Mouse (Mus musculus): ENCODE results near the gene Asl.

DNA sequence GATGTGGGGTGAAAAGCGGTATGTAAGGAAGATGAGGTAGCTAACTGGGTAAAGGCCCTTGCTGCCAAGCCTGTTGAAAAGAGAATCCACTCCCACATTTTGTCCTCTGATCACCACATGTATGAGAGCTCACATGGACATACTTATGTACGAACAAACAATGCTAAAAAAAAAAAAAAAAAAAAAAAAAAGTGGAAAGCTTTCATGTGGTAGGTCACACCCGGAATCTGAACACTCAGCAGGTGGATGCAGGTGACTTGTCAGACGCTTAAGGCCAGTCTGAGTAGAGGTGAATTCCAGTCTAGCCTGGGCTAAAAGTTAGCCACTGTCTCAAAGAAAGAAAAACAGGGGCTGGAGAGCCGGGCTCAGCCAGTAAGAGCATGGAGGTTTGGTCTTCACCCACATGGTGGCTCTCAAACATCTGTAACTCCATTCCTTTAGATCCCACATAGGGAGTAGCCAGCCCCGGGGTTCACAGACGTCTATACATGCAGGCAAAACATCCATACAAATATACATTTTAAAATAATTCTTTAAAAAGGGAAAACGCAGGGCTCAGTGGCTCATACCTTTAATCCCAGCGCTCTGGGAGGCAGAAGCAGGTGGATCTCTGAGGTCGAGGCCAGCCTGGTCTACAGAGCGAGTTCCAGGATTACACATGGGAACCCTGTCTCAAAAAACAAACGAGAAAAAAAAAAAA lies 5.8 kb downstream of the Asl start:
- TF ChIP-seq CTCF (conservative IDR thresholded peaks at IDR 0.05; ENCODE audit: insufficient read depth, insufficient read length, low read depth, low read length), result no peak
- no peak for TF ChIP-seq POLR2A (IDR thresholded peaks at IDR 0.05; ENCODE audit: low read depth, low read length)
